Mouse (Mus musculus) olfactory bulb, adult 2 months (tissue): ENCODE data around the gene Ptrh2.
"Not testable (repeated sequence)": the region's sequence is repeated elsewhere in the genome, so short reads cannot be mapped to it uniquely, and the experiment has no call there.

Experiments
- CTCF ChIP-seq: fragments of 200-500 bp; IDR thresholded peaks from 2 replicates; pipeline ENCODE4 v1.5.1; 2012; ENCODE audit warnings: low read depth, mild to moderate bottlenecking, low read length, moderate library complexity; ENCODE audit not compliant: insufficient read depth
- POLR2A ChIP-seq: fragments of 200-500 bp; IDR thresholded peaks from 2 replicates; pipeline ENCODE4 v1.6.1; 2012; ENCODE audit warnings: mild to moderate bottlenecking, low read depth, low read length, moderate library complexity; ENCODE audit not compliant: insufficient read depth

GRCm38 (mm10) chr11:86738308-86738707, 54.5 kb downstream of the Ptrh2 start:
- TF ChIP-seq CTCF, POLR2A: not testable (repeated sequence)
